Mouse (Mus musculus): Measurements from ENCODE around the gene Nsf.
A peak's percentile ranks its signal among the peaks of the same experiment; 100 is the strongest.
"Not testable (repeated sequence)": the region's sequence is repeated elsewhere in the genome, so short reads cannot be mapped to it uniquely, and the experiment has no call there.

Nsf gene

DNA sequence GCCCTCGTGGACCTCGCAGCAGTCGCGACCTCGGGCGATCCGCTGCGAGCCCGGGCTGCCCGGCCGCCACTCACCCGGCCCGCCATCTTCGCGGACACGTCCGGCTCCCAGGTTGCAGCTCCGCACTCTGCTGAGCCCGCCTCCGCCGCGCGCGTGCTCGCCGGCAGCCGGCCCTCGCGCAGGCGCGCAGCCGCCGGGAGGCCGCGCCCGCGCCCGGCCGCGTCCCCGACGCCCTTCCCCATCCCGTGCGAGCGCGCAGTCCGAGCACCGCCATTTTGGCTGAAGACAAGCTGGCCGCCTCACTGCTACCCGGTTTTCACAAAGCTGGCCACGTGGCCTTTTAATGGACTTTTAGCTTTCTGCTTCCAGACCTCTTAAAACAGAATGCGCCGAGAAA is at the start of gene Nsf:
TSS of gene Nsf (minus strand) at position 161 of the 397 bp plus-strand sequence.
- peak; percentile 77 to 82 for DNase-seq (ENCODE audit: low spot score in 2 of 2)

DNA sequence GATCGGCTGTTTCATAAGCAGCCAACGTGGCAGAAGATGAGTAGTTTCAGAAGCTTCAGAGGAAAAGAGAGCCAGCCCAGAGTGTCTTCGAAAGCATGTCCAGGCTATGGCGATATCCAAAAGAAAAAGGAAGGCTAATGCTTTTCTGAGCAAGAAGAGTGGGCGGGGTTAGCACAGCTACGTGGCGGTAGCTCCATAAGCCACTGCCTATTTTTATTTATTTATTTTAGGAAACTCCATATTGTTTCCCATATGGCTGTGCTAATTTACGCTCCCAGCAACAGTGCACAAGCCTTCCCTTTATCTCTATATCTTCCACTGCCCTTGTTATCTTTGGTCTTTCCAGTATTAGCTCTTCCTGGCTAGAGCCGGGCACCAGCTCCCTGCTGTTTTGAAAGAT is 49.5 kb upstream of the Nsf start:
- no peak for DNase-seq (ENCODE audit: low spot score in 2 of 2)

DNA sequence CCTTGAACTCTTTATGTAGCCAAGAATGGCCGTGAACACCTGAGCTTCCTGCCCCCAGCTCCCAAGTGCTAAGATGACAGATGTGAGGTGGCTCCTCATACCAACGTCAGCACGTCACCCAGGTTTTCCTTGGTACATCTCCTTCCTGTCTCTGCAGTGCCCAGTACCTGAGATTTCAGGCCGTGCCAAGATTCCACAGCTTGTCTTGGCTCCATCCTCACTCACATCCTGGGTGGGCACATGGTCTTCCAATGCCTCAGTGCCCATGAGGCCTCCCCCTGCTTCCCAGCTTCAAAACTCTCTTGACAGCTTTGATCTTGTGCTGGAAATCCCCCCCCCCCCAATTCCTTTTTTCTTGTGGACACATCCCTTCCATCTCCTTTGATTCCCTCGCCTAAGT is 48.3 kb upstream of the Nsf start:
- no peak for DNase-seq (ENCODE audit: low spot score in 2 of 2)

DNA sequence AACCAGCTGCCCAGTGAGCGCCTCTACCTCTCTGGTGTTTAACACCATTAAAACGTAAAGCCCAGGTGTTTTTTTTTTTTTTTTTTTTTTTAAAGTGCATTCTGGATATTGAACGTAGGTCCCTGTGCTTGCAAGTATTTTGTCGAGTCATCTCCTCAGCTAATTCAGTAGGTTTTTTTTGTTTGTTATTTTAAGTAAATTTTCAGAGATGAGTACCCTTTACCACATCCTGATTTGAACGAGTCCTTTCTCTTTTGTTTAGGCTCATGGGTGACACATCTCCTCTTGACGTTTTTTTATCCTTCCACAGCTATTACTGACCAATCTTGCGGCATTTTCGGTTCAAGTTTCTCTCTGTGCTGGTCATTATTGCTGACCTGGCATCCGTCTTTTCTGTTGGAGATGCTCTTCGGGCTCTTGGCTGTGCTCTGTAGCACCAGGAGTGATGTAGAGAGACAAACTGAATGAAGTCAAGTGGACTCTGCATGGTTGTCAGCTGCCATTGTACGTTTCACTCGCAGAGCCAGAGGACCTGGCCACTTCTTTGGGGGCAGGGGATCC is 47.6 kb upstream of the Nsf start:
- no peak for DNase-seq (ENCODE audit: low spot score in 2 of 2)

DNA sequence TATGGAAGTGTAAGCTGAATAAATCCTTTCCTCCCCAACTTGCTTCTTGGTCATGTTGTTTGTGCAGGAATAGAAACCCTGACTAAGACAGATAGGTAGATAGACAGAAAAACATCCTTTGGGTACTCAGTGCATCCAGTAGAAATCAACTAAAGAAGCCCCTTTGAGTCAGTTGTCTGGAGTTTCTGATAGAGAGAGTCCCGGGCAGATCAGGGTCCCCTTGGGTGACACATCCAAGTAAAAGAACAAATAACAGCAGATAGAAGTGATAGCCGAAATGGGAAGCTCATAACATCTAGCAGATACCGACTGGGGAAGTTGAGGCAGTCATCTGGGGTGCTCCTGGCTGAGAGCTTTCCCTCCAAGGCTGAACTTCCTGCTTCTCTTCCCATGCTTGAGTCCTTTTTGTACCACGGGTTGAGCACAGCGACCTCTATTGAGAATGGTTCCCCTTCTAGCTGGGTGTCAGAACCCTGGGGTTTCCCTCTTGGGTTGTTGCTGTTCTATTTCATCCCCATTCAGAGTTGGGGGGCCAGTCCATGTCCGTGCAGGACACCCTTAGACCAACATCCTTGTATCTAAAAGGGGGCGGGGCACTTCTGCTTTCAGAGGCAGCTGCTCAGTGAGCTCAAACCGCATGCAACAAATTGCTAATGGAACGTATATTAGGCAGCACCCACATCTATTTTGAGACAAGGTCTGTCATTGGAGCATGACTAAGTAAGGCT is 47.0 kb upstream of the Nsf start:
- DNase-seq (ENCODE audit: low spot score in 2 of 2) = peak; percentile 2 to 70

DNA sequence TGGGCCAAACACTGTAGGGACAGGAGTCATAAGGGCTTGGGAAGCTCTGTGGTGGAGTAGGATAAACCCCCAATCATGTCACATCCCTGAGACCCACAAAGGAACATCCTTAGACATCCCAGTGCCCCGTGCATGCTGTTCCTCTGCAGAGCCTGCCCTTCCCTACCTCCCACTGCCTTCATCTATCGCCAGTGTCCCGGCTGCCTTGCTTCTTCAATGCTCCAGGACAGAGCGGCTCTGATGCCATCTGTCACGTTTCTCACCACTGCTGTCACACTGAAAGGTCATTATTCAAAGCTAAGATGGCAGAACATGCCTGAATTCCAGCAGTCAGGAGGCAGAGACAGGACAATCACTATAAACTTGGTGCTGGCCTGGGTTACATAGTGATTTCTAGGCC is 44.9 kb upstream of the Nsf start:
- no peak for DNase-seq (ENCODE audit: low spot score in 2 of 2)

DNA sequence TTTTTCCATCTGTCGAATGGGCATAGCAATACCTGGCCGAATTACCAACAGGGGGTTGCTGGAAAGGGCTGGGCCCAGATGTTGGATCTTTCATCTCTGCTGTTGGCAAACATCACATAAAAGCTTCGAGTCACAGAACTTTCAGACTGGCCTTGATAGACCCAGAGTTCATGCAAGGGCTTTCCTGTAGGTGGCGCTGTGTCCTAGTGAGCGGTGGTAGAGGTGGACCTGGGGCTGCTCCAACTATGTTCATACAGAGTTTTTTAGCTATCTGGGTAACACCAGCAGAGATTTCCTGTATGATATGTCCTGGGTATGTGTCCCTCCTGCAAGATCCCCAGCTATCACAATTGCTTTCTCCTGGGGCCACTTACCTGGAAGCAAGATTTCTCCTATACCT is 43.5 kb upstream of the Nsf start:
- peak; percentile 21 to 74 for DNase-seq (ENCODE audit: low spot score in 2 of 2)

DNA sequence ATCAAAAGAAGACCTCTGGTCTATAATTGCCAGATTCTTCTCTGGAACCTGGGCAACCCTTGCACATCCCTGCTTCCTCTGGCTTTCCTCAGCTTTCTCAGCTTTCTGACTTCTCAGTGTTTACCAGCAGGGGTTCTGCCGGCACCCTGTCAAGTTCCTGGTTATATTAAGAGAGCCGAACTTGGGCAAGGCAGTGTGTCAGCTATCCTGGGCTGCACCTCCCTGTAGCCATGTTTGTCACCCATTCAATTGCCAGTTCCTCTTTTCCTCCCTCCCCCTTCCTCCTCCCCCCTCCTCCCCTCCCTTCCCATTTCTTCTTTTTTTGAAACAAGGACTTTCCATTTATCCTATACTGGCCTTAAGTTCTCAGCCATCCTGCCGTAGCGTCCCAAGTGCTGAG is 38.8 kb upstream of the Nsf start:
- DNase-seq (ENCODE audit: low spot score in 2 of 2) = no peak

DNA sequence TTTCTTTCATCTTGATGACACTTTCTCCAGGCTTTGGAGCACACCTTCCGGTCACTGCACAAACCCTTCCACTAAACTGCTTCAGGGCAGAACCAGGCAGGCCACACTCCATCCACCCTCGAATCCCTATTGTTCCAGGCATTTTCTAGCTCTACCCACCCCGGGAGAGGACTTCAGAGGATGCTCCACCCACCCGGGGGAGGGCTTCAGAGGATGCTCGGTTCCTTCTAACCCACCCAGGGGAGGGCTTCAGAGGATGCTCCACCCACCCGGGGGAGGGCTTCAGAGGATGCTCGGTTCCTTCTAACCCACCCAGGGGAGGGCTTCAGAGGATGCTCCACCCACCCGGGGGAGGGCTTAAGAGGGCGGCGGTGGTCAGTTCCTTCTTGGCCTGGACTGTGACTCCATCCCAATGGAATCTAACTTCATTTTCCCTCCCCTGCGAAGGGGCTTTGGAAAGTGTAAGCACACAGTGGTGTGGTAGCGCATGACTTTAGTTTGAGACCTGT is 36.2 kb upstream of the Nsf start:
- DNase-seq (ENCODE audit: low spot score in 2 of 2) = not testable (repeated sequence)

DNA sequence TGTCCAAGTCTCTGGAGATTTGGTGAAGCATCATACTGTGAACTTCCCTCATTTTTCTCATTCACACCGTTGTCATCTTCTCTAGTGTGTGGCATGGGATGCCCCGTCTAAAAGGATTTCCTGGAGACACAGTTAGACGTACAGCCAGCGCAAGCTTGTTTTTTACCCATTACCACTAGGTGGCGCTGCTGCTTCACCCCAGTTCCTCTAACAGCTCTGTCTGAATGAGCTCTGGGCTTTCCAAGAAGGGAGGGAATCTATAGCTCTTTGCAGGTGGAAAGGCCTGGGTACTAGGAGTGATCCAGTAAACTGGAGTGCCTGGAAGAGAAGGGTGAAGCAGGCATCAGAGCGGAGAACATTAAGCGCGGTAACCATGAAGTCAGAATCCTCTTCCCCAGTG is 33.6 kb upstream of the Nsf start:
- peak; percentile 39 to 72 for DNase-seq (ENCODE audit: low spot score in 2 of 2)

DNA sequence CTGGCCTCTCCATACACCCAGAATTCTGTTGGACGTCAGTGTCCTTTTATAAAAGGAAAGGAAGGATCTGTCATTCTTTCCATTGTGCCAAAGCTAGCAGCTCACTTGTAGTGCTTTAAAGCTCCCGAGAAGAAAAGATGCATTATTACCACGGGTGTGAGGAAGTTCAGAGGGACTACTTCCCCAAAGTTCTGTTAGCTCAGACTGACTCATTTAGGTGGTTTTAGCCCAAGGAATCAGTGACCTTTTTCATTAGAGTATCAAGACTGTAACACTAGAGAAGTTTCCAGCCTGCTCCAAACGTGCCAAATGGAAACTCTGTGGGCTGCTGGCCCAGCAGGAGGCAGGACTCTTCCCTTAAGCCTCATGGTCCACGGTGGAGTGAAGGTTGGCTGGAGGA is 30.2 kb upstream of the Nsf start:
- no peak for DNase-seq (ENCODE audit: low spot score in 2 of 2)

DNA sequence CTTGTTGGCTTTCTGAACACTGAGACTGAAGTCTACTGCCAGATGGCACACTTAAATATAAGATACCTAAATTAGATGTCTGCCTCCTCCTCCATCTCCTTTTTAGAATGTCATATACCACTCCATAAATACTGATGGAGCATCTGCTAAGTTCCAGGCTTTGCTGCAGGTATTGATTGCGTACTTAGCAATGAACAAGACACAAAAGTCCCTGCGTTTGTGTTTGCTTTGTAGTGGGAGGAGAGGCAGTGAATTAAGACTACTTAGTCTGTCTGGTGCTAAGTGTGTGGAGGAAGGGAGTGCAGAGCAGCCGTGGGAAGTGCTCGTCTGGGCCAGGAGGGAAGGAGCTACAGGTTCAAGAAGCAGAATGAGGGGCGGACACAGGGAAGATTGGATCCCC is 28.0 kb upstream of the Nsf start:
- no peak for DNase-seq (ENCODE audit: low spot score in 2 of 2)

DNA sequence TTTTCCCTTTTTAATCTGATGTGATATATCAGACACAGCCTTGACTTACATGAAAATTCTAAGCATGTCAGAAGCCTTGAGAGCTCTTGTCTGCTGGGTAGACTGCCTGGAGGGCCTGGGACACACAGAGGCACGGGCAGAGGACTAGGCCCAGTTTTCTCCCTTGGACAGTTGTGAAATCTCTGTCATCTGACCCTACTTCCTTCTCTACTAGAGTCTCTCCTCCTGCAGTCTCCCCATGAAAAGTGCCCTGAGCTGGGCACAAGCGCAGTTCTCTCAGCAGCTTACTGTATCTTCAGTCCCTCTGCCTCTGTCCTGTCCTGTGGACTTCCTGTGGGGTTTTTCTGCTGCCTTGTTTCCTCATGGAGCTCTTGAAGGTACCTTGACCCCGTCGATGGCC is 25.5 kb upstream of the Nsf start:
- no peak for DNase-seq (ENCODE audit: low spot score in 2 of 2)

DNA sequence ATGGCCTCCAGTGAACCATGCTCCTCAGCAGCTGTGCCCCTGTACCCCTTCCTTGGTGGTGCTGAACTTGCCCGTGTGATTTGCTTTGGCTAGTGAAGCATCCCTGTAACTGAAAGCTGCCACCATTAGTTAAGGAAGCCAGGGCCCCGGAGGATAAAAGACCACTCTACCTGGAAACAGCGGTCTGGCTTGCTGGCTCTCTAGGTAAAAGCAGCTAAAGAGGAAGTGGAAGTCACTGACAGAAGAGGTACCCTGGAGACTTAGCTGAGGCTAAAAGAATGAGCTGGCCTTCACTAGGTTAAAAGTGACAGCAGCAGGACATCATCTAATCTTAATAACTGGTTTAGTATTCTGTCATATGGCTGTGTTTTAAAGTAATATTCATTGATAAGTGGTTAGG is 17.0 kb upstream of the Nsf start:
- DNase-seq (ENCODE audit: low spot score in 2 of 2) = no peak

DNA sequence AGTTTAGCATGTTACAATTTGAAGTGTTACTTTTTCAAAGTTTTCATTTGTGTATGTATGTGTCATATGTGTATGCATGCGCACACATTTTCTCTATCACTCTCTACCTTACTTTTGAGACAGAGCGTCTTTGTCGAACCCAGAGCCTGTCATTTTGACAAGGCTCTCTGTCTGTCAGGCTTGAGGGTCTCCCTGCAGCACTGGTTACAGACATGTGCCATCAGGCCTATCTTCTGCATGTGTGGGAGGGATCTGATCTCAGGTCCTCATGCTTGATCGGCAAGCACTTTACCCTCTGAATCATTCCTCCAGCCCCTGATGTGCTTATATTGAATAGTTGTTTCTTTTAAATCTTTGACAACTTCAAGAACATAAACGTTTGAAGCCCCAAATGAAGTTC is 15.4 kb upstream of the Nsf start:
- DNase-seq (ENCODE audit: low spot score in 2 of 2) = no peak

DNA sequence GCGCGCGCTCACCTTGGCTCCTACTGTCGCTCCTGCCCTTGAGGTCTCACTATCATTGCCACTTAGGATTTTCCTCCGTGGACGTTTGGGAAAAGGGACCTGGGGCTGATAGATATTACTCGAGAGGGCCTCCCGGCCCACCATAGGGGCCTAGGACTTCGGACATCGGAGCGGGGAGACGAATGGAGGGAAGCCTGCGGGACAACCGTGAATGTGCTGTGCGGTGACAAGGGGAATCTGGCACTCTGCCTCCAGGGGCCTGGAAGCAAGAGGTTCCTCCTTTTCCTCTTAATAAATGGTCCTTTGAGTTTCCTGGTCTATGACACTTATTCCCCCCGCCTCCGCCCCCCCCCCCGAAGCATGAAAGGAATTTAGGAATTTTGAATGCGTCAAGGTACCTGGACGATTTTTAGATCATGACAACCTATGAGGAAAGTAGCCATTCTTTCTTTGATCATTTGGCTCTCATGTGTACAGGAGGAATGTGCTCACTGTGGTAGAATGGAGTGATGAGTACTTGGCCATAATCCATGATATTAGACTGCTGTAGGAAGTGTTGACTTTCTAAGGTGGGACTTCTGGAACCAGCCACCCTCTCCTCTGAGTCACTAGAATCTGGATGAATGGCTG is 13.4 kb upstream of the Nsf start:
- DNase-seq (ENCODE audit: low spot score in 2 of 2) = no peak

DNA sequence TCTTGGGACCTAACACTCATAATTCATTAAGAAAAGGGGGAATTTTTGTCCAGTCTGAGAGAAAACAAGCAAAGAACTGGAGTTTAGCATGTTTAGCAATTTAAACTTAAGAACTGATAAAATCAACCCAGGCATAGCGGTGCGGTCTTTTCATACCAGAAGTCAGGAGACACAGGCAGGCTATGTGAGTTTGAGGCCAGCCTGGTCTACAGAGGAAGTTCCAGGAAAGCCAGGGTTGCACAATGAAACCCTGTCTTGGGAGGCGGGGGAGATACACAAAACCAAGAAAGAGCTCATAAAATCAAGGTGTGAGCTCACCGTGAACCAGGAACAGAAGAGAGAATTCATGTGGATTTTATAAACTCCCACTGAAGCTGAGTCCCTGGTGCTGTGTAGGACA is 3.0 kb upstream of the Nsf start:
- DNase-seq (ENCODE audit: low spot score in 2 of 2) = no peak

DNA sequence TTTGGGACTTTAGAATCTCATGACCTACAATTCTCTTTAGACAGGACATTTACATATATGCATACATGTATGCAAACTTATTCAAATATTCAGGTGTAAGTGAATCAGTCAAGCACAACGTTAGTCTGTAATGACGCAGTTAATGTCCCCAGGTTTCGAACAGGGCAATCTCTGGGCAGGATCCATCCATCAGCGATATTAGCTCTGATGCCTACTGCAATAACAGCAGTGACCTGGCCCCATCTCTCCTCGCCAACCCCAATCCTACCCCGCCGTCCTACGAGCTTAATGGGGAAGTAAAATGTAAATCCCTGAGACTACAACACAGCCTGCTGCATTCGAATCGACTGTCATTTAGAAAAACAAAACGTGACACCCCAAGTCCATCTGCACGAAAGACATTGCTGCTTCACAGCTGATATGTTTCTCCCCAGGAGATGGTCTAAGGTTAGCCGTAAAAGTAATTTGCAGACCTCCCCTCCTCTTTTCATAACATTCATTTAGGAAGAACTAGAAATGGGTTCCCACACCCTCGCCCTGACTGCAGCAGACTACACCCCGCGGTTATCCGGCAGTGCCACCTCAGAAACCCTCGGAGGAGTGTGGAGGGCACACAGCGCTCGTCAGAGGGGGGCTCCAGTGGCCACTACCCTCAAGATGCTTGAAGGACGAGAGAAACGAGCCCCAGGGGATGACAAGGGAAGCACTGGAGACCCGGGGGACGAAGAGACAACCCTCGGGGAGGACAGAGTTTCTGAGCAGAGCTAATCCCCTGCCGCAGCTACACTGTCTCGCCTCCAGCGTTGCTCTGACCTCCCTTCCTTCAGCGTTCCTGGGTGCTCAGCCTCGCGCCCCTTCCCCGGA is 592 bp downstream of the Nsf start:
- peak in 1 of 2 experiments; percentile 68 for DNase-seq (ENCODE audit: low spot score in 2 of 2)

DNA sequence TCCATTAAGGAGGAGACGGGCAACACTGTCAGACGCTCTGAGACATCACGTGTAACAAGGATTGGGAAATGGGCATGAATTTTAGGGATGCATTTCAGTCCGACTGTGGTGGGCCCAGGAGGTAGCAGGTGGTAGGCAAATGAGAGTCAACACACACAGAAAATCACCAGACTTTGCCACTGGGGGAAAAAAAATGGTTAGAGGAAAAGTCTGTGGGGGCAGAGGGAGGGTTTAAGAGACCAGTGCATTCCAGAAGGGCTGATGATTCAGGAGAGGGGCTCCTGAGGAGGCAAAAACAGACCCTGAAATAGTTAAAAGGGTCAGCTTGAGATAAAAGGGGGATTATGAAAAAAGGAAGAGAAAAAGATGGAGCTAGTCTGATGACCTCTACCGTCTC is 1.2 kb downstream of the Nsf start:
- DNase-seq (ENCODE audit: low spot score in 2 of 2) = no peak

DNA sequence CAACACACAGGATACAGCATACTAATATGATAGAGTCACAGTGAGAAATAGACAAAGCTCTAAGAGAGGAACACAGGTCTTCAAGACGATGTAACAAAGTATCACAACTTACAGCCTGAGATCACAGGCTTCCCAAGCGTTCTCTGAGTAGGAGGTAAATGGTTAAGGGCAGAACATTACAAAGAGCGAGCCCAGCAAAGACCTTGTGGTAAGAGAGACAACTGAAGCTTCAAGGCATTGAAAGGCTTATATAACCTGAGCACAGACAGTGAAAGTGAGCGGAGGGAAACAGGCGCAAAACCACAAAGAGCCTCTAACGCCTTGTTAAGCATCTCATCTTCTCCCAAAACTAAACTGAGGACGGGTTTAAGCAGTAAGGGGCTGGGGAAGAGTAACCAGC is 2.8 kb downstream of the Nsf start:
- no peak for DNase-seq (ENCODE audit: low spot score in 2 of 2)

DNA sequence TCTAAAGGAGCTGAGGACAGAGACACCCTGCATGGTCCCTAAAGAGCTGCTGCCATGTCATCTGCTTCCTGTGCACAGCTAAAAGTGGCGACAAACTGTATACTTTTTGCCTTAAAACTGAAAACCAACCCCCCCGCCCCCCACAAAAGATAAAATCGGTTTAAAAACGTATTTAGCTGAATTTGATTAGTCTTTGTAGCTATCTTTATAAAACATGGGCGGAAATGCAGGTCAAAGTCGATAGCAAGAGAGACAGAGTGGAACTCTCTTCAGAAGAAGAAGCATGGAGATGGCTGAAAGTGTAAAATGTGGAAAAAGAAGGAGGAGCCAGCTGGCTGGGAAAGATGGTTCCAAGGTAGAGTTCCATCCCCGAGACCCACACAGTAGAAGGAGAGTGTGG is 4.9 kb downstream of the Nsf start:
- DNase-seq (ENCODE audit: low spot score in 2 of 2) = no peak

DNA sequence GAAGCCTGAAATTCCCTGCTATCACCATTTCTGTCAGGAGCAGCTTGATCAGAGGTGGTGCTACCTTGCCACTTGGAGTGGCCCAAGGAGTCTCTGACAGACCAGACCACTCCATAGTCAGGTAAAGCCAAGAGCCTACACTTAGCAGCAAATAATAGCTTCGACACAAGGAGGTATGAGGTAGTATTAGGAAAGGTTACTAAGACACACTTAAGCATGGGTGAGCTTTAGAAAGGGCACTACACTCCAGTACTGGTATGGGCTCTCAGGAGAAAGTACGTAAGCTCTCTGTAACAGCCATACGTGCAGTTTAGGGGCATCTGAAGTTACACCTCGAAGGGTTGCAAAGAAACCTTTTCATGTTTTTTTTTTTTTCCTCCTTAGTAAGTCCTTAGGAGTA is 11.1 kb downstream of the Nsf start:
- DNase-seq (ENCODE audit: low spot score in 2 of 2) = no peak
